11 mouse cellular contexts compared by ENCODE assay signal in genomic region chr2:135838651-135839286, GRCm38 (mm10).
DNase-seq lines count a peak whose midpoint lies in the region; ATAC-seq lines count a peak whose summit lies in the region.
"Had no signal": no experiment of that assay in that cellular context is flagged by ENCODE, and none has a peak within 500 bp of the region (broad histone marks: within the 10 kb centered on the region; RNA-seq: fewer than 3 reads in every experiment).

No protein-coding gene starts in this region.

- no peak for ATAC-seq in heart, embryonic 13.5 days (ENCODE audit: extremely low read depth, insufficient number of reproducible peaks, low FRiP score, low TSS enrichment)
- no peak for ATAC-seq in liver, embryonic 12.5 days
- ATAC-seq: intestine, embryonic 16.5 days; liver, postnatal 0 days had no signal

- intact Hi-C loops in heart, postnatal 14 days (cut with DNase I) = loop anchor here (5.0 kb wide), 1 partner anchor 84 kb away; no protein-coding TSS in a partner anchor

- H3K4me2 ChIP-seq in heart, embryonic 13.5 days = no peak overlapping the region
- no peak overlapping the region for H3K4me2 ChIP-seq in liver, embryonic 12.5 days

- H3K27ac ChIP-seq in heart, embryonic 13.5 days (replicated peaks) = peak overlapping the region; percentile 48; the same call in 1 of the 2 replicates
- no peak overlapping the region for H3K27ac ChIP-seq in liver, embryonic 12.5 days
- H3K27ac ChIP-seq: hindbrain, embryonic 10.5 days had no signal

- no peak for DNase-seq in heart, postnatal 14 days
- DNase-seq in brain, embryonic 18.5 days (ENCODE audit: low read depth, low spot score) = peak; percentile 26
- peak; percentile 88 to 89 for DNase-seq in cerebellum, adult 18-20 months
- peak; percentile 45 to 83 for DNase-seq in layer of hippocampus, adult 18-20 months (ENCODE audit: low spot score in 2 of 2)
- no peak for DNase-seq in ovary, postnatal 36 days (ENCODE audit: low spot score)
- DNase-seq: kidney, postnatal 4 days; liver, postnatal 0 days had no signal

- H3K9me3 ChIP-seq in heart, embryonic 13.5 days = no peaks in the 10 kb centered on the region
- H3K9me3 ChIP-seq in liver, embryonic 12.5 days (replicated peaks) = no peaks in the 10 kb centered on the region
- H3K9me3 ChIP-seq: hindbrain, embryonic 10.5 days had no signal

- no peaks in the 10 kb centered on the region for H3K36me3 ChIP-seq in heart, embryonic 13.5 days
- no peaks in the 10 kb centered on the region for H3K36me3 ChIP-seq in liver, embryonic 12.5 days
- H3K36me3 ChIP-seq: hindbrain, embryonic 10.5 days had no signal

- peaks cover 41% of the 10 kb centered on the region for H3K4me1 ChIP-seq in heart, embryonic 13.5 days
- peaks cover 3% of the 10 kb centered on the region; the same call in 1 of the 2 replicates for H3K4me1 ChIP-seq in liver, embryonic 12.5 days
- H3K4me1 ChIP-seq: hindbrain, embryonic 10.5 days had no signal

- H3K9ac ChIP-seq in heart, embryonic 13.5 days = no peak overlapping the region
- H3K9ac ChIP-seq in liver, embryonic 12.5 days = no peak overlapping the region
- H3K9ac ChIP-seq: liver, postnatal 0 days had no signal

- no peak overlapping the region for H3K4me3 ChIP-seq in heart, embryonic 13.5 days
- no peak overlapping the region for H3K4me3 ChIP-seq in liver, embryonic 12.5 days
- H3K4me3 ChIP-seq: hindbrain, embryonic 10.5 days had no signal

- 63% methylated on average over 8 of the region's 8 CpGs for WGBS in heart, embryonic 13.5 days
- 74% methylated on average over 8 of the region's 8 CpGs for WGBS in liver, embryonic 12.5 days (ENCODE audit: insufficient replicate concordance)

- H3K27me3 ChIP-seq in heart, embryonic 13.5 days (replicated peaks) = no peaks in the 10 kb centered on the region
- H3K27me3 ChIP-seq in liver, embryonic 12.5 days (replicated peaks) = no peaks in the 10 kb centered on the region

Comparison
In these comparisons a context has a peak if more than half of its experiments do, and no peak if none do; other contexts are left out.
1. DNase-seq: peak in brain, embryonic 18.5 days (single experiment), cerebellum, adult 18-20 months (2 of 2) and layer of hippocampus, adult 18-20 months (2 of 2); none in heart, postnatal 14 days (0 of 2) and ovary, postnatal 36 days (single experiment).